Mouse (Mus musculus) spleen, adult 2 months (tissue): ENCODE results near the gene Zfp142. TPM values are rescaled to one million over a fixed set of nuclear protein-coding genes. Genes with fewer than 3 reads are reported as not detected.

Source experiments
- DNase-seq, 2 experiments: peaks; one replicate each; pipeline versions ENCODE4 v3.0.0 to v3.0.0-alpha.2; 2012 to 2021; ENCODE audit warnings: low spot score in 2 of 2, low read depth in 1 of 2
- H3K27ac ChIP-seq: fragments of 200-500 bp; 2 replicates; pipeline ENCODE4 v1.5.1; 2012; ENCODE audit warnings: low read length, inconsistent platforms; ENCODE audit not compliant: insufficient read depth
- H3K27me3 ChIP-seq: fragments of 200-500 bp; 2 replicates; pipeline ENCODE4 v1.6.1; 2012; ENCODE audit warnings: mild to moderate bottlenecking, moderate library complexity, low read length, inconsistent platforms; ENCODE audit not compliant: control insufficient read depth, insufficient read depth
- H3K36me3 ChIP-seq: fragments of 200-500 bp; 2 replicates; pipeline ENCODE4 v1.6.1; 2012; ENCODE audit warnings: mild to moderate bottlenecking, low read length, inconsistent platforms; ENCODE audit not compliant: control insufficient read depth, insufficient read depth
- H3K4me1 ChIP-seq: fragments of 200-500 bp; 2 replicates; pipeline ENCODE4 v1.6.1; 2011; ENCODE audit warnings: inconsistent platforms; ENCODE audit not compliant: control insufficient read depth, insufficient read depth, insufficient read length
- H3K4me3 ChIP-seq: fragments of 200-500 bp; 2 replicates; pipeline ENCODE4 v1.5.1; 2011; ENCODE audit warnings: mild to moderate bottlenecking, inconsistent platforms; ENCODE audit not compliant: insufficient read depth, insufficient read length; ENCODE audit errors: extremely low read depth
- CTCF ChIP-seq: fragments of 200-500 bp; IDR thresholded peaks from 2 replicates; pipeline ENCODE4 v1.5.1; 2011; ENCODE audit warnings: mild to moderate bottlenecking, inconsistent platforms; ENCODE audit not compliant: insufficient read depth, insufficient read length, insufficient replicate concordance; ENCODE audit errors: extremely low read depth
- POLR2A ChIP-seq: fragments of 200-500 bp; IDR thresholded peaks from 2 replicates; pipeline ENCODE4 v1.6.1; 2011; ENCODE audit warnings: low read depth, low read length, inconsistent platforms
- polyA plus RNA-seq: library from polyadenylated mRNA; depleted of rRNA; stranded (reverse); fragments of >200 nt; gene quantifications from 2 replicates; pipeline ENCODE4 v1.2.3, GENCODE M21; 2012; rRNA removed

The Zfp142 gene
- polyA plus RNA-seq, 1 experiment, result 13.5 TPM

- no peak for TF ChIP-seq CTCF
- no peak for TF ChIP-seq POLR2A
- H3K4me3 ChIP-seq, result no peak overlapping the region
- H3K27me3 ChIP-seq, result no peaks in the 10 kb centered on the region
- no peaks in the 10 kb centered on the region for H3K4me1 ChIP-seq
- no peak overlapping the region for H3K27ac ChIP-seq
- DNase-seq, result no peak
- H3K36me3 ChIP-seq, result peaks cover 22% of the 10 kb centered on the region
These were observed 68.2 kb downstream of the Zfp142 start for GRCm38 (mm10) chr1:74519875-74520274.

Other genes with a start within 250 kb of the Zfp142 start
- 0.31 and 0.51 TPM in 2 replicates for gene Catip, start 226.1 kb downstream of the Zfp142 start, polyA plus RNA-seq
- gene Slc11a1, start 213.1 kb downstream of the Zfp142 start, polyA plus RNA-seq, result 169 and 200 TPM in 2 replicates
- gene Ctdsp1, start 196.7 kb downstream of the Zfp142 start, polyA plus RNA-seq, result 96.1 and 114 TPM in 2 replicates
- gene Vil1, start 178.9 kb downstream of the Zfp142 start, polyA plus RNA-seq, result not detected in 2 replicates
- 12.6 and 14.8 TPM in 2 replicates for gene Cnot9, start 82.2 kb downstream of the Zfp142 start, polyA plus RNA-seq
- not detected in 2 replicates for gene Plcd4, start 45.4 kb downstream of the Zfp142 start, polyA plus RNA-seq
- gene Usp37, start 44.0 kb downstream of the Zfp142 start, polyA plus RNA-seq, result 2.5 and 2.7 TPM in 2 replicates
- 7.9 and 9.3 TPM in 2 replicates for gene Bcs1l, start within 50 bp of the Zfp142 start, polyA plus RNA-seq
- 31.4 and 33.5 TPM in 2 replicates for gene Rnf25, start 13.2 kb upstream of the Zfp142 start, polyA plus RNA-seq
- gene Stk36, start 13.2 kb upstream of the Zfp142 start, polyA plus RNA-seq, result 0.56 and 0.92 TPM in 2 replicates
- 10.4 and 13.4 TPM in 2 replicates for gene Ttll4, start 73.5 kb upstream of the Zfp142 start, polyA plus RNA-seq
- gene Cyp27a1, start 125.3 kb upstream of the Zfp142 start, polyA plus RNA-seq, result 23.2 and 25.0 TPM in 2 replicates
- gene Prkag3, start 161.0 kb upstream of the Zfp142 start, polyA plus RNA-seq, result 0.06 and 0.18 TPM in 2 replicates
- 1.9 and 2.0 TPM in 2 replicates for gene Wnt6, start 183.6 kb upstream of the Zfp142 start, polyA plus RNA-seq
- gene Wnt10a, start 203.3 kb upstream of the Zfp142 start, polyA plus RNA-seq, result 3.1 and 3.2 TPM in 2 replicates